Mouse (Mus musculus): Measurements from ENCODE around the gene Cldn10.
"Not testable (repeated sequence)": the region's sequence is repeated elsewhere in the genome, so short reads cannot be mapped to it uniquely, and the experiment has no call there.

DNA sequence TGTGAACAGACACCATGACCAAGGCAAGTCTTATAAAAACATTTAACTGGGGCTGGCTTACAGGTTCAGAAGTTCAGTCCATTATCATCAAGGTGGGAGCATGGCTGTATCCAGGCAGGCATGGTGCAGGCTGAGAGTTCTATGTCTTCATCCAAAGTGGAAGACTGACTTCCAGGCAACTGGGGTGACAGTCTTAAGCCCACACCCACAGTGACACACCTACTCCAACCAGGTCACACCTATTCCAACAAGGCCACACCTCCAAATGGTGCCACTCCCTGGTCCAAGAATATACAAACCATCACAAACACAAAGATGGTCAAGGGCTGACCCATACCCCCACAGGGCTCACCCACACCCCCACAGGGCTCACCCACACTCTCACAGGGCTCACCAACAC is 23.5 kb downstream of the Cldn10 start:
- TF ChIP-seq CTCF (conservative IDR thresholded peaks at IDR 0.05; ENCODE audit: insufficient read depth, insufficient read length, low read depth, low read length); POLR2A (IDR thresholded peaks at IDR 0.05; ENCODE audit: low read depth, low read length): not testable (repeated sequence)
